Mouse (Mus musculus) C2C12 (cell line): ENCODE results near the gene Miga1.

Experiments used
- CTCF ChIP-seq: IDR thresholded peaks from one replicate; pipeline ENCODE4 v1.5.1; 2011; ENCODE audit not compliant: control insufficient read depth, insufficient read depth, insufficient read length
- MAX ChIP-seq: IDR thresholded peaks from one replicate; pipeline ENCODE4 v1.6.1; 2011; ENCODE audit warnings: mild to moderate bottlenecking, control low read depth

- no peak for TF ChIP-seq CTCF
- TF ChIP-seq MAX: no peak
These were observed 108.7 kb downstream of the Miga1 start for GRCm38 (mm10) chr3:152231333-152232100.
